Mouse (Mus musculus): ENCODE data around the gene Gstm1.
"Not testable (repeated sequence)": the region's sequence is repeated elsewhere in the genome, so short reads cannot be mapped to it uniquely, and the experiment has no call there.

Gene Gstm1

GRCm38 (mm10) chr3:108014974-108015346 lies 2.8 kb downstream of the Gstm1 start:
- DNase-seq = no peak

GRCm38 (mm10) chr3:108014098-108014973 lies 3.4 kb downstream of the Gstm1 start:
- DNase-seq = no peak

- no peak for DNase-seq
Measured at GRCm38 (mm10) chr3:108013331-108013871, 4.4 kb downstream of the Gstm1 start.

GRCm38 (mm10) chr3:108011558-108011957 lies 6.2 kb downstream of the Gstm1 start:
- no peak for DNase-seq

- no peak for DNase-seq
Measured at GRCm38 (mm10) chr3:108010286-108010685, 7.5 kb downstream of the Gstm1 start.

GRCm38 (mm10) chr3:108002021-108002420 lies 15.8 kb downstream of the Gstm1 start:
- DNase-seq = no peak

GRCm38 (mm10) chr3:107999491-107999890 lies 18.3 kb downstream of the Gstm1 start:
- DNase-seq = no peak

- no peak for DNase-seq
Measured at GRCm38 (mm10) chr3:107998591-107998990, 19.2 kb downstream of the Gstm1 start.

- no peak for DNase-seq
Measured at GRCm38 (mm10) chr3:107996576-107996975, 21.2 kb downstream of the Gstm1 start.

GRCm38 (mm10) chr3:107995974-107996373 lies 21.8 kb downstream of the Gstm1 start:
- DNase-seq = not testable (repeated sequence)

- DNase-seq = no peak
Measured at GRCm38 (mm10) chr3:107986041-107986562, 31.7 kb downstream of the Gstm1 start, which contains the start of gene Gstm2. Gstm2 (minus strand) TSS chr3:107986453.

- not testable (repeated sequence) for DNase-seq
Measured at GRCm38 (mm10) chr3:107985141-107985540, 32.6 kb downstream of the Gstm1 start.

- DNase-seq = no peak
Measured at GRCm38 (mm10) chr3:107984471-107984870, 33.3 kb downstream of the Gstm1 start.

- DNase-seq = no peak
Measured at GRCm38 (mm10) chr3:107983771-107984170, 34.0 kb downstream of the Gstm1 start.

GRCm38 (mm10) chr3:107982726-107983125 lies 35.0 kb downstream of the Gstm1 start:
- no peak for DNase-seq

- no peak for DNase-seq
Measured at GRCm38 (mm10) chr3:107981261-107981660, 36.5 kb downstream of the Gstm1 start.

GRCm38 (mm10) chr3:107977691-107978090 lies 40.1 kb downstream of the Gstm1 start:
- DNase-seq = no peak

- DNase-seq = no peak
Measured at GRCm38 (mm10) chr3:107974237-107974636, 43.5 kb downstream of the Gstm1 start.

- DNase-seq = no peak
Measured at GRCm38 (mm10) chr3:107972070-107972469, 45.7 kb downstream of the Gstm1 start.

GRCm38 (mm10) chr3:107971101-107971500 lies 46.7 kb downstream of the Gstm1 start:
- not testable (repeated sequence) for DNase-seq

GRCm38 (mm10) chr3:107968724-107969395 lies 48.9 kb downstream of the Gstm1 start, which contains the start of gene Gstm3:
Gstm3 (minus strand) TSS chr3:107969283.
- no peak for DNase-seq

GRCm38 (mm10) chr3:107966631-107967030 lies 51.1 kb downstream of the Gstm1 start:
- no peak for DNase-seq

GRCm38 (mm10) chr3:107965592-107965991 lies 52.2 kb downstream of the Gstm1 start:
- DNase-seq = no peak

Data from spleen, adult 18-20 months (tissue).